Mouse (Mus musculus) heart, embryonic 16.5 days (tissue): ENCODE results near the gene Pde6g. TPM values are rescaled to one million over a fixed set of nuclear protein-coding genes. Genes with fewer than 3 reads are reported as not detected.
"Not testable (repeated sequence)": the region's sequence is repeated elsewhere in the genome, so short reads cannot be mapped to it uniquely, and the experiment has no call there.

ENCODE experiments used
- ATAC-seq: fragments of 200-750 bp; cut with Nextera tagmentation; replicated peaks from 2 replicates; pipeline ENCODE4 v1.8.0; 2017; ENCODE audit warnings: moderate number of reproducible peaks; ENCODE audit not compliant: insufficient read depth, low FRiP score; ENCODE audit errors: extremely low read depth
- H3K27ac ChIP-seq: fragments of 300-500 bp; sonication (generic); 2 replicates; pipeline ENCODE4 v1.5.1; 2014; ENCODE audit warnings: mild to moderate bottlenecking, low read length, control low read depth, moderate library complexity
- H3K27me3 ChIP-seq: fragments of 300-500 bp; sonication (generic); 2 replicates; pipeline ENCODE4 v1.6.1; 2014; ENCODE audit warnings: low read length, mixed read lengths; ENCODE audit not compliant: control insufficient read depth, insufficient read depth
- H3K36me3 ChIP-seq: fragments of 300-500 bp; sonication (generic); 2 replicates; pipeline ENCODE4 v1.6.1; 2014; ENCODE audit not compliant: control insufficient read depth, insufficient read depth
- H3K4me1 ChIP-seq: fragments of 300-500 bp; sonication (generic); 2 replicates; pipeline ENCODE4 v1.6.1; 2014; ENCODE audit warnings: low read length, mixed read lengths; ENCODE audit not compliant: control insufficient read depth, insufficient read depth
- H3K4me2 ChIP-seq: fragments of 300-500 bp; sonication (generic); 2 replicates; pipeline ENCODE4 v1.6.1; 2014; ENCODE audit warnings: low read depth, mild to moderate bottlenecking, control low read depth, low read length
- H3K4me3 ChIP-seq: fragments of 300-500 bp; sonication (generic); 2 replicates; pipeline ENCODE4 v1.5.1; 2014; ENCODE audit warnings: mild to moderate bottlenecking, control low read depth, low read length
- H3K9ac ChIP-seq: fragments of 300-500 bp; sonication (generic); 2 replicates; pipeline ENCODE4 v1.6.1; 2014; ENCODE audit warnings: low read length, control low read depth
- H3K9me3 ChIP-seq: fragments of 300-500 bp; sonication (generic); replicated peaks from 2 replicates; pipeline ENCODE4 v1.6.1; 2016; ENCODE audit warnings: low read length; ENCODE audit not compliant: control insufficient read depth
- WGBS: fragments of 180-500 bp; shearing (Covaris S2); extraction: QIAGEN DNeasy Blood & Tissue Kit; methylation state at CpG from one replicate; pipeline ENCODE4 v1.1.7; 2014; 5-methylcytosine and 5-hydroxymethylcytosine counted together
- polyA plus RNA-seq: library from polyadenylated mRNA; unstranded; fragments of >200 nt; fragmentation: Nextera tagmentation; extraction: Ambion mirVana; gene quantifications from 2 replicates; pipeline ENCODE4 v1.2.1, GENCODE M21; 2015

The Pde6g gene
- polyA plus RNA-seq, 1 experiment from 2014 or later = 0.28 TPM

DNA sequence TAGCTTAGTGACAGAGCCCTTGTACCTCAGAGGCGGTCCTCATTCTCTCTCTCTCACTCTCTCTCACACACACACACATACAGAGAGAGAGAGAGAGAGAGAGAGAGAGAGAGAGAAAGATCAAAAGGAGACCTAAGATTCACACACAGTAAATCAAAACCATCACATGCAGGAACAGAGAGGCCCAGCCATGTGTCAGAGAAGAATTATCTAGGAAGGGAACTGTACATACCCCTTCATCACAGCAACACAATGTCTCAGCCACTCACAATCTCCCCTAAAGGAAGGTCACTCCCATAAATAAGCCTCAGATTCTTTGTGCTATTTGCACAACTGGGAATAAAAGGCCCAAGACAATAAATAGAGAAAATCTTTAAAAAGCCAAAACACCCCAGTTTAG, 34.7 kb downstream of the Pde6g start:
- ATAC-seq = no peak
- WGBS = 100% methylated on average over 1 of the region's 1 CpGs
- peaks cover 47% of the 10 kb centered on the region for H3K36me3 ChIP-seq
- peaks cover 6% of the 10 kb centered on the region for H3K4me1 ChIP-seq
- no peak overlapping the region for H3K9ac ChIP-seq
- H3K27ac ChIP-seq = no peak overlapping the region; the same call in 1 of the 2 replicates
- no peak overlapping the region for H3K4me2 ChIP-seq
- no peaks in the 10 kb centered on the region for H3K9me3 ChIP-seq
- H3K4me3 ChIP-seq = no peak overlapping the region
- no peaks in the 10 kb centered on the region for H3K27me3 ChIP-seq

GRCm38 (mm10) chr11:120417852-120418251, 35.4 kb downstream of the Pde6g start:
- WGBS = 68% methylated on average over 7 of the region's 7 CpGs

DNA sequence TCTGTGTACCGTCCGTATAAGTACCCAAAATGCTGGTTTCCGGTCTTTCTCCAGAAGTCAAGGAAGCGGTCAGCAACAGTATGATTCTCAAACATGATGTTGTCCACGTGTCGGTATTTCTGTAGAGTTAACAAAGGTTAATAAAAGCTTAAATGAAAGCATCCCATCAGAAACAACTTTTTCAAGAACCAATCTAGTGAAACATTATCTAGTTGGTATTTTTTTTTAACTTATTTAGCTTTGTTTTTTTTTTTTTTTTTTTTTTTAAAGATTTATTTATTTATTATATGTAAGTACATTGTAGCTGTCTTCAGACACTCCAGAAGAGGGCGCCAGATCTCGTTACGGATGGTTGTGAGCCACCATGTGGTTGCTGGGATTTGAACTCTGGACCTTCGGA, 39.7 kb downstream of the Pde6g start:
- H3K36me3 ChIP-seq = peaks cover 67% of the 10 kb centered on the region

More at GRCm38 (mm10) chr11:120417852-120418251, 35.4 kb downstream of the Pde6g start:
- H3K4me3 ChIP-seq = no peak overlapping the region
- no peaks in the 10 kb centered on the region for H3K9me3 ChIP-seq
- no peak for ATAC-seq
- H3K9ac ChIP-seq = no peak overlapping the region
- H3K4me1 ChIP-seq = no peaks in the 10 kb centered on the region
- H3K27me3 ChIP-seq = no peaks in the 10 kb centered on the region
- no peak overlapping the region for H3K27ac ChIP-seq
- H3K4me2 ChIP-seq = no peak overlapping the region
- H3K36me3 ChIP-seq = peaks cover 53% of the 10 kb centered on the region

DNA sequence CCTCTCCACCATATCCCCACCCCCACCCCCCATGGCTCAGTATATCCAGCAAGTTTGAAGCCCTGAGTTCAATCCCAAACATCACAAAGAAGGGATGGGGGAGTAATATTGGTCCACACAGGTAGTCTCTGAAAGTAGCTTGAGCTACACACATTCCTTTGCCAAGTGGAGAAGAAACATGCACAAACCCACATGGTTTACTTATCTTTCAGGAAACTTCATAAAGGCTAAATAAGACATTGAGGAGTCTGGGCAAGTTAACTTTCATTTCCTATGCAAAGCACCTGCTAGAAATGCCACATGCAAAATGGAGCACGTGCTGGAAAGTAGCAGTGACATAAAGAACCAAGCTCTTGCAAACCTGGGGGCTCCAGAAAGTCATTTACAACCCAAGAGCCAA, 46.9 kb downstream of the Pde6g start:
- no peaks in the 10 kb centered on the region for H3K4me1 ChIP-seq
- peaks cover 62% of the 10 kb centered on the region for H3K36me3 ChIP-seq
- WGBS = 78% methylated on average over 1 of the region's 1 CpGs
- H3K27ac ChIP-seq = no peak overlapping the region
- H3K9me3 ChIP-seq = no peaks in the 10 kb centered on the region
- H3K4me3 ChIP-seq = no peak overlapping the region
- no peaks in the 10 kb centered on the region for H3K27me3 ChIP-seq
- no peak overlapping the region for H3K4me2 ChIP-seq
- no peak overlapping the region for H3K9ac ChIP-seq
- ATAC-seq = no peak

More for the DNA sequence above, 39.7 kb downstream of the Pde6g start:
- H3K4me1 ChIP-seq, H3K4me3 ChIP-seq, H3K27me3 ChIP-seq, H3K27ac ChIP-seq, ATAC-seq, H3K9ac ChIP-seq, H3K9me3 ChIP-seq, H3K4me2 ChIP-seq: not testable (repeated sequence)
- 97% methylated on average over 7 of the region's 10 CpGs for WGBS

GRCm38 (mm10) chr11:120405867-120406266, 47.4 kb downstream of the Pde6g start:
- H3K9me3 ChIP-seq = no peaks in the 10 kb centered on the region
- H3K4me2 ChIP-seq = no peak overlapping the region
- H3K4me1 ChIP-seq = no peaks in the 10 kb centered on the region
- no peak overlapping the region for H3K4me3 ChIP-seq
- no peaks in the 10 kb centered on the region for H3K27me3 ChIP-seq
- H3K36me3 ChIP-seq = peaks cover 62% of the 10 kb centered on the region
- no peak for ATAC-seq
- H3K27ac ChIP-seq = no peak overlapping the region
- H3K9ac ChIP-seq = no peak overlapping the region
- 91% methylated on average over 3 of the region's 3 CpGs for WGBS

- no peaks in the 10 kb centered on the region for H3K9me3 ChIP-seq
- peaks cover 59% of the 10 kb centered on the region for H3K36me3 ChIP-seq
- no peak overlapping the region for H3K4me3 ChIP-seq
- no peak for ATAC-seq
- H3K27me3 ChIP-seq = no peaks in the 10 kb centered on the region
- H3K9ac ChIP-seq = no peak overlapping the region
- 100% methylated on average over 1 of the region's 1 CpGs for WGBS
- no peak overlapping the region for H3K4me2 ChIP-seq
- H3K27ac ChIP-seq = no peak overlapping the region
- H3K4me1 ChIP-seq = no peaks in the 10 kb centered on the region
These were observed 48.5 kb downstream of the Pde6g start for GRCm38 (mm10) chr11:120404814-120405213.

GRCm38 (mm10) chr11:120399319-120399718, 54.0 kb downstream of the Pde6g start:
- ATAC-seq = no peak
- Histone ChIP-seq H3K4me1 (no peaks in the 10 kb centered on the region), H3K27ac (no peak overlapping the region), H3K36me3 (peaks cover 31% of the 10 kb centered on the region), H3K9me3 (no peaks in the 10 kb centered on the region), H3K27me3 (no peaks in the 10 kb centered on the region), H3K9ac (no peak overlapping the region), H3K4me3 (no peak overlapping the region), H3K4me2 (no peak overlapping the region)
- WGBS = 83% methylated on average over 2 of the region's 2 CpGs

Other genes starting within 250 kb of the Pde6g start
- 4.6 and 4.7 TPM in 2 replicates for gene Bahcc1, start 220.6 kb downstream of the Pde6g start, polyA plus RNA-seq
- gene Actg1, start 105.0 kb downstream of the Pde6g start, polyA plus RNA-seq = 1,134 and 1,179 TPM in 2 replicates
- 0.71 and 0.91 TPM in 2 replicates for gene Fscn2, start 92.0 kb downstream of the Pde6g start, polyA plus RNA-seq
- 28.8 and 37.3 TPM in 2 replicates for gene Faap100, start 74.7 kb downstream of the Pde6g start, polyA plus RNA-seq
- 26.7 and 27.7 TPM in 2 replicates for gene Nploc4, start 15.8 kb downstream of the Pde6g start, polyA plus RNA-seq
- gene Tspan10, start 10.9 kb downstream of the Pde6g start, polyA plus RNA-seq = 0.09 TPM in 1 of 2 replicates, not detected in the other
- 23.2 and 23.5 TPM in 2 replicates for gene Oxld1, start 4.6 kb upstream of the Pde6g start, polyA plus RNA-seq
- gene Ccdc137, start 4.6 kb upstream of the Pde6g start, polyA plus RNA-seq = 25.4 and 27.4 TPM in 2 replicates
- gene Arl16, start 14.1 kb upstream of the Pde6g start, polyA plus RNA-seq = 33.6 and 34.2 TPM in 2 replicates
- gene Mrpl12, start 31.1 kb upstream of the Pde6g start, polyA plus RNA-seq = 247 and 252 TPM in 2 replicates
- gene Slc25a10, start 38.3 kb upstream of the Pde6g start, polyA plus RNA-seq = 39.6 and 43.9 TPM in 2 replicates
- 1.4 and 2.7 TPM in 2 replicates for gene Gcgr, start 77.2 kb upstream of the Pde6g start, polyA plus RNA-seq
- gene Mcrip1, start 96.2 kb upstream of the Pde6g start, polyA plus RNA-seq = 134 and 139 TPM in 2 replicates
- 3.3 and 8.5 TPM in 2 replicates for gene Ppp1r27, start 97.6 kb upstream of the Pde6g start, polyA plus RNA-seq
- gene P4hb, start 119.8 kb upstream of the Pde6g start, polyA plus RNA-seq = 435 and 437 TPM in 2 replicates
- gene Arhgdia, start 128.1 kb upstream of the Pde6g start, polyA plus RNA-seq = 435 and 439 TPM in 2 replicates
- 223 and 229 TPM in 2 replicates for gene Alyref, start 144.9 kb upstream of the Pde6g start, polyA plus RNA-seq
- gene Anapc11, start 144.9 kb upstream of the Pde6g start, polyA plus RNA-seq = 179 and 193 TPM in 2 replicates
- gene Npb, start 155.0 kb upstream of the Pde6g start, polyA plus RNA-seq = 13.6 and 15.5 TPM in 2 replicates
- gene Pcyt2, start 164.4 kb upstream of the Pde6g start, polyA plus RNA-seq = 109 and 117 TPM in 2 replicates
- 21.1 and 28.1 TPM in 2 replicates for gene Sirt7, start 171.7 kb upstream of the Pde6g start, polyA plus RNA-seq
- gene Mafg, start 180.1 kb upstream of the Pde6g start, polyA plus RNA-seq = 14.7 and 19.1 TPM in 2 replicates
- 15.2 and 18.5 TPM in 2 replicates for gene Pycr1, start 190.3 kb upstream of the Pde6g start, polyA plus RNA-seq
- 17.0 and 19.5 TPM in 2 replicates for gene Myadml2, start 194.7 kb upstream of the Pde6g start, polyA plus RNA-seq
- gene Notum, start 207.7 kb upstream of the Pde6g start, polyA plus RNA-seq = 0.20 and 1.00 TPM in 2 replicates
- 105 and 109 TPM in 2 replicates for gene Aspscr1, start 219.5 kb upstream of the Pde6g start, polyA plus RNA-seq